Mouse (Mus musculus) heart, adult 11 months (tissue): ENCODE measurements at regions not wholly inside any gene's neighbourhood (a gene's known extent, or its start where the extent isn't known, plus 50 kb on each side); places are given as distances from the start of the nearest gene placed in this dataset.
"Not testable (repeated sequence)": the region's sequence is repeated elsewhere in the genome, so short reads cannot be mapped to it uniquely, and the experiment has no call there.

Experiments used
- DNase-seq: peaks from one replicate; pipeline ENCODE4 v3.0.0; 2022

DNA sequence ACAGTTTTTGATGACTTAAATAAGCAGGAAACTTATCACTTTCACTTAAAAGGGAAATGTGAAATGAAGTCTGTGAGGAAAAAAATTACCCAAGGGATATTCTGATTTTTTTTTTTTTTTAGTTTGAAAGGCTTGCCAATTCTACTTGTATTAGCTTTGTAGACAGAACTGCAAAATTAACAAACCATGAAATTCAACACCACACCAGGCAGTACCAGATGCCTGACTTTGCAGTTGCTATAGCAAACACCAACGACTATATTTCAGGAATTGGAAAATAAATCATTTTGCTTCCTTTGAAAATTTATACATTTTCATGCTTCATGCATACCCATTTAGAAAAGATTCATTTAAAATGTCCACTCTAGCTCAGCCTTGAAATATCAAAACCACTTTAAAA is 1206.6 kb downstream of the Grik2 start:
- no peak for DNase-seq

DNA sequence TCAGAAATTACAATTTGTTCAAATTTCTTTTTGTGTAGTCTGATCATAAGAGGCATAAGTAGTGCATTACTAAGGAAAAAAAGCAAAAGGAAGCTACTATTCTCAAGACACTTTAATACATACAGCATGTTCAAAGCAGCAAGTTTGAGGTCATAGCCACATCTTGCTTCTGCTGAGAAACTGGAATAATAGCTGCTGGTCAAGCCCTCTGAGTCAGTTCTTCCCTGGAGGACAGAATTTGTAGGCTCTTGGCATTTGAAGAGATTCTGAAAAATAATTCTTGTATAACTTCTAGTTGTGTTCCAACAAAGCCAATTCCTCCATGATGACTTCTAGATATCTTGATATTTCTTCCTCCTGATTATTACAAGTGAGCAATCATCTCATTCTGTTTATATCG is 1207.5 kb downstream of the Grik2 start:
- DNase-seq = no peak

DNA sequence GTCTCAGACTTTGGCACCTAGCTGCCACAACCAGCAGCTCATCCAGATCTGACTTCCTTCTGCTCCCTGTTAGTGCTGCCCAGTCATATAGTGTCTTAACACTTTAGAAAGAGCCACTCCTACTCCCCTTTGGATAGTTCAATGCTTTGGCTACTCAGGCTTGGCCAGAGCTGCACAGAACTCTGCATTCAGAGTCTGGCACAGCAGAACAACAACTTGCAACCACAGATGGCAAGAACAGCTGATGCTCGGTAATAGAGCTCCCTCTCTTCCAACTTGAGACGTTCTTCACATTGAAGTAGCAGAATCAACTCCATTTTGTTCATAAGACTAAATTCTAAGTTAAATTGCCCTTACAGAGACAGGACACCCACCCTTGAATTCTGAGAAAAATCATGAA is 1216.0 kb downstream of the Grik2 start:
- DNase-seq = no peak

DNA sequence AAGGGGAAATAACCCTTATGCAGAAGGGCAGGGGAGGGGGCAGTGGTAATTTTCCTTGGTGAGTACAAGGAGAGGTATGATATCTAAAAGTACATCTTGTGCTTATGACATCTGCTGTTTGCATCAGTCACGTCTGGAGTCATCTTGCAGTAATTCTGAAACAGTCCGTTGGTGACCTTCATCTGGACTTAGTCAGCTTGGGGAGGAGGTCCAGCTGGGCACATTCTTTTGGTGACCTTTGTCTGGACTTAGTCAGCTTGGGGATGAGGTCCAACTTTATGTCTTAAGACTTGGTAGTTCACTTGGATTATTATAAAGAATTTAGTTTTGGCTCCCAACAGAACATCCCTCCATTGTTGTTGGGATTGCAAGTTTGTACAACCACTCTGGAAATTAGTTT is 1238.8 kb downstream of the Grik2 start:
- DNase-seq = not testable (repeated sequence)

DNA sequence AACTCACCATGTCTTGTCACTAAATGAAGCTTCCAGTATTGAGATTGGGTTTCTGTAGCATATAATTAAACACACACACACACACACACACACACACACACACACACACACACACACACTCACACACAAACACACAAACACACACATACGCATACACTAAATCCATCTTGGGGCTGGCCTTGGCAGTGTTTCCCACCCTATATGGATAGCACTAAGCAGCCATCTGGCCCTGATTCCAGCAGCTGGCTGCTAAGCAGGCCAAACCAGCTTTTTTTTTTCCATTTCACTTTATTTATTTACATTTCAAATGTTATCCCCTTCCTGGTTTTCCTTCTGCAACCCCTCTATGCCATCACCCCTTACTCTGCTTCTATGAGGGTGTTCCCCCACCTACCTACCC is 1266.3 kb downstream of the Grik2 start:
- DNase-seq = no peak

DNA sequence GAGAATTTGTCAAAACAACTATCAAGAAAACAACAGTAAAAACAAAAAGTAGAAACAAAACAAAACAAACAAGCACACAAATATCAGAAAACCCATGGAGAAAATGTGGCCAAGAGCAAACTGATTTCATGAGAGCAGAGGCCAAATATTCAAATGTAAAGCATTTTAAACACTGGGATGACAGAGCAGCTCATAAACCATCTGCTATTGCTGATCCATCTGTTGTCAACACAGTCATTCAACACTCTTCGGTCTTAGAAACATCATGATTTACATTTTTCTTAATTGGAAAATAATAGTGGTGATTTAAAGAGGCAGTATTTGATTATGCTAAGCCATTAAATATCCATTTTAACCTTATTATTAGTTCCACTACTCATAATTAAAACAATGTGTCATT is 1315.6 kb downstream of the Grik2 start:
- DNase-seq = no peak

DNA sequence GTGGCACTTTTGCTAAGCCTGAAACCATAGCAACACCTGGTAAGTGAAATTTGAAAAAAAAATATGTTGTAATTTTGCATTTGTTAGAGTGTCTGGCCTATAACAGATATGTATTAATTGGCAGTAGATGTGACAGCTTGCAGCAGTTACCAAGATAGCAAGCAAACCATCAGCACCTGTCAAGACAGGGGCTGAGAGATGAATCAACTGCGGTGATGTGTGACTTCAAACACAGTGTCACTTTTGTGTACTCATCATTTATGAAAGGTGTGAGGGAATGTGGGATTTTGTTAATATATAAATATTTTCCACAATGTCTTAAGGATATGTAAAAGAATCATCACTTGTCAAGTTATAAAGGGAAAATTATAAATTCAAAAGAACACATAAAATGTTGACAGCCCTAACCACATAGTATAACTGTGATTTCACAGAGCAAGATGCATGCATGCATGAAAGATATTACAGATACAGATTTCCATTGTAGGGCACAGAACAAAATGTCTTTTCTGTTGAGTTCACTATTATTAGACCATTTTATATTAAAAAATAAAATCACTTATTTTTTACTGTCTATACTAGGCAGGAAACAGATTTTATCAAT is 1344.7 kb downstream of the Grik2 start:
- DNase-seq = no peak

DNA sequence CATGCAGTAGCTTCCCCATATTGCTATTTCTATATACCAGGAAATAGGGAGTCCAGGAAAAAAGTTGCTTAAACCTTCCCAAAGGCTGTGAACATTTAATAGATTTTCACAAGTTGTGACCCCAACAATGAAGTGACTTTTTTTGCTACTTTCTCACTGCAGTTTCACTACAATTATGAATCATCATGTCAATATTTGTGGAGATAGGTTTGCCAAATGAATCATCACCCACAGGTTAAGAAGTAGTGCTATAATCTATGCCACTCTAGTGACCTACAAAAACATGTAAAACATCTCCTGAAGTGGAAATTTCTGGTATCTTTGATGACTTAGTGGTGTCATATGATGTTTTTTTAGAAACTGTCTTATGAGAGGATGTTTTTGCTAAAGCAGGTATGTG is 1355.3 kb downstream of the Grik2 start:
- no peak for DNase-seq

DNA sequence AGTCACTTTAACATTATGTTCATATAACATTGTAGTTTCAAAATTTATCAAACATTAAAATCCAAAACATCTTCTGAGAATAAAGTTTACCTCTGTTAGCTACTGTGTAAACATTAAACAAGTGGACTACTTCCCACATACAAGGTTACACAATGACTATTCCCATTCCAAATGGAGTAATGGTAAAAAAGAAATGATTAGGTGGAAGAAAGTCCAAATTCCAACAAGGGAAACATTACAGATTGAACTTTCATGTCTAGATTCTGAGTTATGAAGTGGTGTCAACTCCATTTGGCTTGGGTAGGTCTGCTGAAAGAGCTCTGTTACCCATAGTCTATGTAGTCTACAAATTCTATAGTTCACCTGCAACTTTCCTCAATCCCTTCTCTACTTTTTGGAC is 1363.1 kb downstream of the Grik2 start:
- no peak for DNase-seq

DNA sequence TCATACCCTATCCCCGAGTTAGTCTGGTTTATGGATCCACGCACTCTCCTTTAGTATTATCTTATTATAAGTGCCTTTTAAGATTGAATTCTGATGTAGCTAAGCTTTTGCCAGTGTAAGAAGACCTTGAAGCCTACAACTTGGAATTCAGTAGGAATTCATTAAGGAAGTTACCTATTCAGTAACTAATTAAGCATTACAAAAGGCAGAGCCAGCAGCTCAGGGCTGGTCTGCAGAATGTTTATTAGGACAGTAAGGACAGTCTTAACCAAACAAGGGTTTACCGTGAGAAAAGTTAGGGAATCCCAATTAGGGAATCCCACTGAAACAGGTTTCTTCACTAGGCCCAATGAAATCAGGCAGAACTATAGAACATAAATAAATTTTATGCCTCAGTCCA is 1383.5 kb downstream of the Grik2 start:
- DNase-seq = peak; percentile 67
